Mouse (Mus musculus) forelimb bud, embryonic 11.5 days (tissue): ENCODE results near the gene Parp2.
A peak's percentile ranks its signal among the peaks of the same experiment; 100 is the strongest.
"Not testable (repeated sequence)": the region's sequence is repeated elsewhere in the genome, so short reads cannot be mapped to it uniquely, and the experiment has no call there.

Experiments
- DNase-seq: peaks from one replicate; pipeline ENCODE4 v3.0.0-alpha.2; 2012; ENCODE audit warnings: low read depth, low spot score

Gene Parp2

GRCm38 (mm10) chr14:50807487-50808072 is at the start of gene Parp2, which contains the start of gene Ccnb1ip1:
TSS of gene Parp2 (plus strand) at chr14:50807841.
TSS of gene Ccnb1ip1 (minus strand) at chr14:50807732.
- DNase-seq = peak; percentile 98

DNA sequence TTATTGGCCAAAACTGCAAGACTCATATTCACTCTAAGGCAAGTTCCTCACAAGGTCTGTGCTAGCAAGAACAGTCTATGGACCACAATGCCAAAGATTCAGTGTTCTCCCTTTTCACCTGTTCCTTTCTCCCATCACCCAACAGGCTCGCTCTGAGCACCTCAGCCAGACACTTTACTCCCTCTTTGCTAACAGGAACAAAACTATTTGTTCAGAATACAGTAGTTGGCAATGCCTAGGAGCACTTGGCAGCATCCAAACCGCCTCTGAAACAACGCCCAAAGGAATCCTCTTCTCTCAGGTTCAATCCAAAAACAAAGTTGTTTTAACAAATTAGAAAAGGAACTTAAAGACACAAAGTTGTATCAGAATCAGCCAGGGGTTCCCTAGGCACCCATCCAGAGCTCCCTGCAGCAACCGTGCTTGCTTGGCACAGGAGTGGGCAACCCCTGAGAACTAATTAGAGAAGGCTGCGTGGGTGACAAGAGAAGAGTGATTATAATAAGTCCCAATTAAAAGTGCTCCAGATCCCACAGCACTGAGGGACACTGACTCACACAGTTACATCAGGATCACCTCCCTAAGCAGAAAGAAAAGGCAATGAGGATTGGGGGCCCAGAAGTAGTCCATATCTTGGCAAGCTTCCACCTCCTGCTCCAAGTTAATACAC is 49.1 kb upstream of the Parp2 start:
- no peak for DNase-seq

- no peak for DNase-seq
Measured at GRCm38 (mm10) chr14:50765736-50766135, 41.9 kb upstream of the Parp2 start.

- DNase-seq = no peak
Measured at GRCm38 (mm10) chr14:50771342-50771741, 36.3 kb upstream of the Parp2 start.

GRCm38 (mm10) chr14:50782166-50782565 is 25.5 kb upstream of the Parp2 start:
- DNase-seq = no peak

DNA sequence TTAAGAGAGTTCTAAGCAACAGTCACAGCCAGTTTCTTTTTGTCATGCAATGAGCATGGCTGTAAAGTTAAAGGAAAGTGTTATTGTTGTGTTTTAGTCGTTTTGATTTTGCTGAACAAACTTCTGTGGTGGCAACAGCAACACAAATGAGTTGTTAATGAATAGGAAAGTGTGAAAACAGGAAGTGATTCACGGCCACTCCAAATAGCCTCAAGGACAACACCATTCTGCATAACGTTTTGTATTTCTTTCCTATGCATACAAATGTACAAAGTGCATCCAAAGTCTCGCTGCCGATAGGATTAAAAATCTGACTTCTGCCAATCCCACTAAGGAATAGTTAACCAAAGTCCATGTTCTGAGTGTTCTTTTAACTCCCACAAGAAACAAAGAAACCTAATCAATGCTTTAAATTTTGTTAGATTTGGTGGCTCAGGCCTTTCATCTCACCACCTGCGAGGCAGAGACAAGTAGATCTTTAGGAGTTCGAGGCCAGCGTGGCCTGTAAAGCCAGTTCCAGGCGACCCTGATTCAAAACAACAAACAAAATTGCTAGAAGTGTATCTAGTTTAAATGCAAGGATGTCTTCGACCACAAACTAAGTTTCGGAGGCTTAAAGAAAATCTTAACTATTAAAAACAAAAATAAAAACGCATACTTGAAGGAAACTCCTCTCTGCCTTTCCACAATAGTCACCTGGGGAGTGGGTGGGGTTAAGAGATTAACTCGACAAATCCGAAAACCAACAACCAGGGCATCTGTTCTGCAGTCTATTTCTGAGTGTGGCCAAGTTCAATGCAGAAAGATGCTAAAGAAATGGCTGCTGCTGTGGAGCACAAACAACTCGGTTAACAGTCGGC is 23.0 kb upstream of the Parp2 start:
- DNase-seq = no peak

DNA sequence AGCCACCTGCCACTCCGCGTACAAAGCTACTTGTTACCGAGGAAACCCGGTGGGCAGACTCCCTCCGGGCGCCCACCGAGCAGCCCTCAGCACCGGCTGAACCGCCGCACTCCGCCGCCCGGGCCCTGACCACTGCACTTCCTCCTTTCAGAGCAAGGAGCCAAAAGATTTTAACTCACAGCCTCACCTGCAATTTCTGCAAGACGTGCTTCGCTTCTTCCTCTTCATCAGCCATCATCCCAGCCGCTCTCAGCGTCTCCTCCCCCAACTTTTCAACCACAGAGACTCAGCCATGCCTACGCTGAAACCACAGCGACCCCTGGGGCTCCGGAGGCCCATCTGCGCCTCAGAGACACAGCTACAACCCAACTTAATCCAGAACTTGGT is 22.4 kb upstream of the Parp2 start, which contains the start of gene Ttc5:
Gene Ttc5 (minus strand): TSS at position 269 of the 387 bp plus-strand sequence.
- DNase-seq = peak; percentile 93

- peak; percentile 18 for DNase-seq
Measured at GRCm38 (mm10) chr14:50788157-50788556, 19.5 kb upstream of the Parp2 start.

GRCm38 (mm10) chr14:50795261-50795935 is 12.2 kb upstream of the Parp2 start:
- no peak for DNase-seq

- no peak for DNase-seq
Measured at GRCm38 (mm10) chr14:50795965-50796364, 11.7 kb upstream of the Parp2 start.

- DNase-seq = no peak
Measured at GRCm38 (mm10) chr14:50796464-50796863, 11.2 kb upstream of the Parp2 start.

- DNase-seq = peak; percentile 13
Measured at GRCm38 (mm10) chr14:50798512-50798911, 9.1 kb upstream of the Parp2 start.

GRCm38 (mm10) chr14:50799502-50800259 is 8.0 kb upstream of the Parp2 start:
- peak; percentile 61 for DNase-seq

DNA sequence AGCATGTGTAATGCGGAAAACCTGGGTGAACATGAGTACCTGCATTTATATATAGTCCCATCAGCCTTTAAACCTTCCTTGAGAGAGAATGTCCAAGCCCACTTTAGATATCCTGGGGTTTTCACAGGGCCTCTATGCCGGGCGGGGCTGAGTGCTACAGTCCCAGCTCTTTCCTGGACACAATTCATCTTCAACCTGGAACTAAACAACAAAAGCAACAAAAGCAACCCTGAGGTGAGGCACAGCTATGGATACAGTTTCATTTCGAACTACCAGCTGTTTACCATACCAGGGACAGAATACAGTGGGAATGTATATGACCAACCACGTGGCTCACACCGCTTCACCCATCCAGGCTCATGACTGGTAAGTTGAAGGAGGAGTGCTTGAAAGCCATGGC is 5.2 kb upstream of the Parp2 start:
- no peak for DNase-seq

DNA sequence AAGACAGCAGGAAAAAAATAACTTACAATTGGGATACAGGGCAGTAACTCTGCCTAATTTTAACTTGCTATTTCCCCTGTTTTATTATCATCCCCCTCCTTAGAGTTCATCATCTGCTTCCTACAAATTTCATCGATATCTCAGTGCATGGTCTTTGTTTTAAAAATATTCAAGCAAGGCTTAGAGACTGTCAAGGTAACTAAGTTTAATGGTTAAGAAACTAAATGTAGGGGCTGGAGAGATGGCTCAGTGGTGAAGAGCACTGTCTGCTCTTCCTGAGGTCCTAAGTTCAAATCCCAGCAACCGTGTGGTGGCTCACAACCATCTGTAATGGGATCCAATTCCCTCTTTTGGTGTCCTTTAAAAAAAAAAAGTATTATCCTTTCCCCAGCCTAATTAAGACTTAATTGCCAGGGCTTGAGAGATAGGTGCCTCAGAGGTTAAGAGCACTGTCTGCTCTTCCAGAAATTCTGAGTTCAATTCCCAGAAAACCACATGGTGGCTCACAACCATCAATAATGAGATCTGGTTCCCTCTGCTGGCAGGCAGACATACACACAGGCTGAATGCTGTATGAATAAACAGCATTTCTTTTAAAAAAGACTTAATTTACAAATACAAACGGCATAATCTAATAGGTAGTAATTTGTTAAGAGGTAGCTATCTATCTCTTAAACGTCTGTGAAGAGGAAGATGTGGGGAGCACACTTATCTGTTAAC is 4.6 kb upstream of the Parp2 start:
- peak; percentile 34 for DNase-seq

GRCm38 (mm10) chr14:50804683-50805082 is 3.0 kb upstream of the Parp2 start:
- DNase-seq = no peak

GRCm38 (mm10) chr14:50806469-50806868 is 1.2 kb upstream of the Parp2 start:
- DNase-seq = not testable (repeated sequence)

- no peak for DNase-seq
Measured at GRCm38 (mm10) chr14:50813060-50813459, 5.4 kb downstream of the Parp2 start.

- DNase-seq = no peak
Measured at GRCm38 (mm10) chr14:50823240-50823639, 15.6 kb downstream of the Parp2 start.

DNA sequence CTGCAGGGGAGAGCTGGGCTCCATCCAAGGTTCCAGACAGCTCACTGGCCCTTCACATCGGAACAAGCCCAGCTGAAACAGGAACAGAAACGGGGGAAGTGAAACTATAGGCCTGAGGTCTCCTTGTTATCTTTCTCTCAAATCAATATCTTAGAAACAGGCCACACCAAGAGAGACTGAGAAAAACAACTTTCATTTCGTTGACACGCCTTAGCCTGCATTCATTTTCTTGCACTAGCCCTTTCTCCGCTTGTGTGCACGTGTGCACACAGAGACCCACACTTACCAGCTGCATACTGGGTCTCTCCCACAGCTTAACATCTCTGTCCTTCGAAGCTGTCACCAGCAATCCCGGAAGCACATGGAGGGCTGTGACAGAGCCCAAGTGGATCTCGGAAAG is 16.6 kb downstream of the Parp2 start:
- DNase-seq = no peak
